15 mouse cellular contexts compared by ENCODE assay signal in genomic region chr8:126919703-126920102, GRCm38 (mm10). TPM values are rescaled to one million over a fixed set of nuclear protein-coding genes. Genes with fewer than 3 reads are reported as not detected.
A peak's percentile ranks its signal among the peaks of the same experiment; 100 is the strongest.
DNase-seq lines count a peak whose midpoint lies in the region; ATAC-seq lines count a peak whose summit lies in the region.
"Had no signal": no experiment of that assay in that cellular context is flagged by ENCODE, and none has a peak within 500 bp of the region (broad histone marks: within the 10 kb centered on the region; RNA-seq: fewer than 3 reads in every experiment).

No protein-coding gene starts in this region.

- H3K27me3 ChIP-seq in heart, embryonic 10.5 days (ENCODE audit: insufficient read depth, poor library complexity, severe bottlenecking) = no peaks in the 10 kb centered on the region
- no peaks in the 10 kb centered on the region for H3K27me3 ChIP-seq in kidney, embryonic 14.5 days (ENCODE audit: control insufficient read depth, insufficient read depth, low read length)
- H3K27me3 ChIP-seq in limb, embryonic 10.5 days (ENCODE audit: low read depth, poor library complexity, severe bottlenecking) = no peaks in the 10 kb centered on the region
- H3K27me3 ChIP-seq: forebrain, embryonic 13.5 days; megakaryocyte, embryonic 14.5 days had no signal

- H3K4me3 ChIP-seq in heart, embryonic 10.5 days = no peak overlapping the region
- H3K4me3 ChIP-seq in kidney, embryonic 14.5 days (ENCODE audit: low read length) = no peak overlapping the region
- H3K4me3 ChIP-seq in brown adipose tissue, adult 24 weeks (ENCODE audit: insufficient read depth, low read depth, low read length) = no peak overlapping the region
- H3K4me3 ChIP-seq in limb, embryonic 10.5 days = no peak overlapping the region
- H3K4me3 ChIP-seq: forebrain, embryonic 13.5 days; megakaryocyte, embryonic 14.5 days had no signal

- DNase-seq in heart, embryonic 10.5 days (ENCODE audit: low spot score) = no peak
- no peak for DNase-seq in heart, postnatal 10 days
- no peak for DNase-seq in kidney, postnatal 4 days
- no peak for DNase-seq in limb, embryonic 10.5 days (ENCODE audit: low spot score)
- DNase-seq in Muller cell, postnatal 12 days (ENCODE audit: inconsistent ontology term) = no peak
- no peak for DNase-seq in cerebellum, adult 8-10 months
- DNase-seq: B cell, adult 2 months; cerebellum, adult 11-12 months; layer of hippocampus, adult 9-11 months; liver, postnatal 0 days; right cerebral cortex, postnatal 4 days had no signal

- 68% methylated on average over 5 of the region's 5 CpGs for WGBS in heart, embryonic 10.5 days
- 75% methylated on average over 5 of the region's 5 CpGs for WGBS in kidney, embryonic 14.5 days
- WGBS in limb, embryonic 10.5 days = 95% methylated on average over 5 of the region's 5 CpGs

- peak overlapping the region; percentile 80 for H3K27ac ChIP-seq in heart, embryonic 10.5 days
- H3K27ac ChIP-seq in kidney, embryonic 14.5 days (ENCODE audit: low read depth, low read length) = peak overlapping the region; percentile 71
- H3K27ac ChIP-seq in brown adipose tissue, adult 24 weeks (replicated peaks; ENCODE audit: low read depth, low read length) = peak overlapping the region; percentile 19; the same call in 1 of the 2 replicates
- 0 out of 2 replicates have a peak overlapping the region, but pooled peaks have one; percentile 38 for H3K27ac ChIP-seq in limb, embryonic 10.5 days
- H3K27ac ChIP-seq: forebrain, embryonic 13.5 days had no signal

- H3K9me3 ChIP-seq in heart, embryonic 10.5 days = no peaks in the 10 kb centered on the region
- H3K9me3 ChIP-seq in kidney, embryonic 14.5 days (ENCODE audit: control insufficient read depth, low read length) = no peaks in the 10 kb centered on the region
- no peaks in the 10 kb centered on the region for H3K9me3 ChIP-seq in limb, embryonic 10.5 days (replicated peaks)
- H3K9me3 ChIP-seq: forebrain, embryonic 13.5 days; megakaryocyte, embryonic 14.5 days had no signal

- ATAC-seq in kidney, embryonic 14.5 days (ENCODE audit: low FRiP score, low TSS enrichment) = no peak
- ATAC-seq: forebrain, embryonic 13.5 days; liver, postnatal 0 days had no signal

- H3K9ac ChIP-seq in kidney, embryonic 14.5 days (ENCODE audit: low read depth, low read length) = no peak overlapping the region
- H3K9ac ChIP-seq: forebrain, embryonic 13.5 days had no signal

- H3K36me3 ChIP-seq in heart, embryonic 10.5 days = peaks cover 3% of the 10 kb centered on the region; the same call in 1 of the 2 replicates
- H3K36me3 ChIP-seq in kidney, embryonic 14.5 days (ENCODE audit: control insufficient read depth, insufficient read depth, low read length) = 0 out of 2 replicates have a peak, but pooled peaks cover 2% of the 10 kb centered on the region
- peaks cover 8% of the 10 kb centered on the region; the same call in 1 of the 2 replicates for H3K36me3 ChIP-seq in limb, embryonic 10.5 days

- intact Hi-C loops in heart, postnatal 10 days (cut with DNase I) = loop anchor here (2.0 to 5.0 kb wide), 4 partner anchors 251 to 437 kb away; no protein-coding TSS in a partner anchor

- peaks cover 38% of the 10 kb centered on the region for H3K4me1 ChIP-seq in heart, embryonic 10.5 days
- H3K4me1 ChIP-seq in kidney, embryonic 14.5 days (ENCODE audit: control insufficient read depth, insufficient read depth, low read length) = peaks cover 10% of the 10 kb centered on the region
- H3K4me1 ChIP-seq in brown adipose tissue, adult 24 weeks (ENCODE audit: control insufficient read depth, insufficient read depth, insufficient read length, low read length) = peaks cover 15% of the 10 kb centered on the region
- H3K4me1 ChIP-seq in limb, embryonic 10.5 days = peaks cover 18% of the 10 kb centered on the region
- H3K4me1 ChIP-seq: forebrain, embryonic 13.5 days had no signal

- H3K4me2 ChIP-seq in kidney, embryonic 14.5 days (replicated peaks; ENCODE audit: low read depth, low read length) = no peak overlapping the region
- H3K4me2 ChIP-seq: forebrain, embryonic 13.5 days had no signal

RNA-seq across cellular contexts. Expression of gene Tomm20, which starts 25.9 kb away (rescaled TPM):
- polyA plus RNA-seq in heart, embryonic 10.5 days (2016; fragmentation: Nextera tagmentation; extraction: Ambion mirVana) = 276 and 307 TPM in 2 replicates
- total RNA-seq in heart, postnatal 10 days (2021) = 100 to 1,000 TPM in 1 of 2 experiments, 10 to 100 TPM in 1; 96.6 to 108 TPM
- 262 and 292 TPM in 2 replicates for polyA plus RNA-seq in kidney, embryonic 14.5 days (2014; fragmentation: Nextera tagmentation; extraction: Ambion mirVana)
- polyA plus RNA-seq in brown adipose tissue, adult 24 weeks (2012; ENCODE audit: insufficient read depth, insufficient read length, missing spikeins) = 149 and 242 TPM in 2 replicates
- 301 and 341 TPM in 2 replicates for polyA plus RNA-seq in limb, embryonic 10.5 days (2016; fragmentation: Nextera tagmentation; extraction: Ambion mirVana)

RNA-seq across cellular contexts. Expression of gene Rbm34, which starts 51.2 kb away (rescaled TPM):
- polyA plus RNA-seq in heart, embryonic 10.5 days (2016; fragmentation: Nextera tagmentation; extraction: Ambion mirVana) = 14.0 and 25.0 TPM in 2 replicates
- 1 to 10 TPM; 5.5 to 6.2 TPM for total RNA-seq in heart, postnatal 10 days (2021)
- polyA plus RNA-seq in kidney, embryonic 14.5 days (2014; fragmentation: Nextera tagmentation; extraction: Ambion mirVana) = 28.7 and 33.0 TPM in 2 replicates
- polyA plus RNA-seq in brown adipose tissue, adult 24 weeks (2012; ENCODE audit: insufficient read depth, insufficient read length, missing spikeins) = 7.5 and 13.1 TPM in 2 replicates
- polyA plus RNA-seq in limb, embryonic 10.5 days (2016; fragmentation: Nextera tagmentation; extraction: Ambion mirVana) = 27.7 and 28.9 TPM in 2 replicates

Comparison
In these comparisons a context has a peak if more than half of its experiments do, and no peak if none do; other contexts are left out.
1. H3K27ac ChIP-seq: peak in every context shown above with its lines; median percentile 80 in heart, embryonic 10.5 days; 71 in kidney, embryonic 14.5 days; 38 in limb, embryonic 10.5 days; 19 in brown adipose tissue, adult 24 weeks.